Mouse (Mus musculus) duodenum, adult 2 months (tissue): ENCODE results near the gene Zbtb6. TPM values are rescaled to one million over a fixed set of nuclear protein-coding genes. Genes with fewer than 3 reads are reported as not detected.

ENCODE experiments used
- polyA plus RNA-seq: library from polyadenylated mRNA; depleted of rRNA; stranded (reverse); fragments of >200 nt; gene quantifications from 2 replicates; pipeline ENCODE4 v1.2.3, GENCODE M21; 2012; ENCODE audit warnings: low replicate concordance; rRNA removed

Zbtb6 gene
- polyA plus RNA-seq: 0.40 and 0.49 TPM in 2 replicates

GRCm38 (mm10) chr2:37442611-37443591, at the start of gene Zbtb6, which contains the start of the genes Zbtb26 and Rabgap1:
TSS of gene Zbtb6 (minus strand) at chr2:37443171.
TSS of gene Zbtb26 (minus strand) at chr2:37443135.
TSS of gene Rabgap1 (plus strand) at chr2:37443279.

GRCm38 (mm10) chr2:37422306-37423304, 20.4 kb downstream of the Zbtb6 start, which contains the start of gene Rc3h2:
TSS of gene Rc3h2 (minus strand) at chr2:37422903.

Other genes with a start within 250 kb of the Zbtb6 start
- not detected in 2 replicates for gene Olfr366, start 231.6 kb downstream of the Zbtb6 start, polyA plus RNA-seq
- not detected in 2 replicates for gene Olfr368, start 116.7 kb downstream of the Zbtb6 start, polyA plus RNA-seq
- 2.1 and 2.3 TPM in 2 replicates for gene Pdcl, start 83.8 kb downstream of the Zbtb6 start, polyA plus RNA-seq
- gene Rc3h2, start 20.3 kb downstream of the Zbtb6 start, polyA plus RNA-seq: 0.88 and 1.3 TPM in 2 replicates
- 0.13 and 0.47 TPM in 2 replicates for gene Zbtb26, start within 50 bp of the Zbtb6 start, polyA plus RNA-seq
- gene Rabgap1, start 108 bp upstream of the Zbtb6 start, polyA plus RNA-seq: 1.6 and 1.8 TPM in 2 replicates
- gene Gpr21, start 73.2 kb upstream of the Zbtb6 start, polyA plus RNA-seq: 0.05 TPM in 2 replicates